Mouse (Mus musculus) intestine, embryonic 14.5 days (tissue): Measurements from ENCODE around the gene Nkx2-3. TPM values are rescaled to one million over a fixed set of nuclear protein-coding genes. Genes with fewer than 3 reads are reported as not detected.

Experiments used
- microRNA-seq: library from miRNA; unstranded; fragments of <30 nt; microRNA quantifications from one replicate; pipeline ENCODE4, GENCODE M21; 2016
- polyA plus RNA-seq: library from polyadenylated mRNA; unstranded; fragments of >200 nt; fragmentation: Nextera tagmentation; extraction: Ambion mirVana; gene quantifications from 2 replicates; pipeline ENCODE4 v1.2.1, GENCODE M21; 2014

Gene Nkx2-3
- polyA plus RNA-seq, 1 experiment from 2014 or later: 83.9 TPM

Small RNA genes within 50 kb of the gene (microRNA-seq; reads per million reads assigned to microRNA genes)
- gene Gm22646: not detected

Other genes with a start within 250 kb of the Nkx2-3 start
- gene Hpse2, start 224.0 kb upstream of the Nkx2-3 start, polyA plus RNA-seq: 20.3 and 24.2 TPM in 2 replicates
- gene Cnnm1, start 171.9 kb upstream of the Nkx2-3 start, polyA plus RNA-seq: 0.45 and 0.98 TPM in 2 replicates
- gene Got1, start 87.7 kb upstream of the Nkx2-3 start, polyA plus RNA-seq: 33.2 and 35.8 TPM in 2 replicates
- 18.6 and 21.4 TPM in 2 replicates for gene Slc25a28, start 62.6 kb downstream of the Nkx2-3 start, polyA plus RNA-seq
- gene Entpd7, start 77.3 kb downstream of the Nkx2-3 start, polyA plus RNA-seq: 15.5 and 16.5 TPM in 2 replicates
- gene Cutc, start 140.7 kb downstream of the Nkx2-3 start, polyA plus RNA-seq: 20.6 and 21.2 TPM in 2 replicates
- 9.9 and 10.0 TPM in 2 replicates for gene Cox15, start 140.7 kb downstream of the Nkx2-3 start, polyA plus RNA-seq
- gene Abcc2, start 169.9 kb downstream of the Nkx2-3 start, polyA plus RNA-seq: 3.8 and 5.3 TPM in 2 replicates